Mouse (Mus musculus): ENCODE data around the gene Ace. TPM values are rescaled to one million over a fixed set of nuclear protein-coding genes. Genes with fewer than 3 reads are reported as not detected.

The Ace gene
- polyA plus RNA-seq, 1 experiment from 2014 or later: 3.1 TPM

DNA sequence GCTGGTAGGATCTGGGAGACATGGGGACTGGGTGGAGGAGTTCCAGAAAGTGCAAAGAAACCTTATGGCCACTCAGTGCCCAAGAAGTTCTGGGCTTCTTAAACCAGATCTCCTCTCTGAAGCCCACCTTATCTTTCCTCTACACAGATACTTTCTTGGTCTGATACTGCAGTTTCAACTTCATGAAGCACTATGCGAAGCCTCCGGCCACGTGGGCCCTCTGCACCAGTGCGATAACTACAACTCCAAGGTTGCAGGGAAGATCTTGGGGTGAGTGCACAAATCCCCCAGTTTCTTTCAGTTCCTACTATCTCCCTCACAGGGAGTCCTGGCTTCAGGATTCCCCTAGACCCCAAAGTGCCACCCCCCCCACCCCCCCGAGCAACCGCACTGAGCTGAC lies 32.3 kb downstream of the Ace start:
- Histone ChIP-seq H3K27me3 (ENCODE audit: control insufficient read depth, insufficient read depth, low read length) (no peaks in the 10 kb centered on the region), H3K9me3 (replicated peaks; ENCODE audit: control insufficient read depth, low read length) (no peaks in the 10 kb centered on the region), H3K36me3 (ENCODE audit: control insufficient read depth, insufficient read depth) (no peaks in the 10 kb centered on the region), H3K9ac (ENCODE audit: low read length) (no peak overlapping the region), H3K4me3 (ENCODE audit: low read length) (no peak overlapping the region), H3K27ac (ENCODE audit: low read length) (no peak overlapping the region), H3K4me2 (ENCODE audit: low read depth, low read length) (no peak overlapping the region), H3K4me1 (ENCODE audit: control insufficient read depth, insufficient read depth, low read length) (no peaks in the 10 kb centered on the region)
- no peak for ATAC-seq (replicated peaks; ENCODE audit: extremely low read depth, insufficient read depth, low FRiP score)
- WGBS: 82% methylated on average over 6 of the region's 6 CpGs

DNA sequence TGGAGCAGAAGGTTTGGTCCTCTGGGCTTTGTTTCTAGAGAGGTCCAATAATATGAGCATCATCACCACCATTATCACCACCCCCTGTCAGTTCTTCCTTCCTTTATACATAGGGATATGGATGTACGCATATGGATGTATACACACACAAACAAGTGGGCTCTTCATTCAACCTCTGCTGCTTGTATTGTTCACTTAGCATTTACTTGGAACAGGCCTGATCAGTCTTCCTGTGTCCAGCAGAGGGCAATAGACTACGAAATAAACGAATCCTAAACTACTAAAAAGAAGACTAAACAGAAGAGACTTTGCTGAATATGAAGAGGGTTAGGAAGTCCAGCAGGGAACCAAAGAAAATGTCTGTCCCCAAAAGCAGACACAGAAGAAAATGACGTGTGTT lies 34.0 kb downstream of the Ace start:
- Histone ChIP-seq H3K36me3 (ENCODE audit: control insufficient read depth, insufficient read depth) (no peaks in the 10 kb centered on the region), H3K27ac (ENCODE audit: low read length) (no peak overlapping the region), H3K4me2 (ENCODE audit: low read depth, low read length) (no peak overlapping the region), H3K9ac (ENCODE audit: low read length) (no peak overlapping the region), H3K4me3 (ENCODE audit: low read length) (no peak overlapping the region), H3K4me1 (ENCODE audit: control insufficient read depth, insufficient read depth, low read length) (no peaks in the 10 kb centered on the region), H3K9me3 (replicated peaks; ENCODE audit: control insufficient read depth, low read length) (no peaks in the 10 kb centered on the region), H3K27me3 (ENCODE audit: control insufficient read depth, insufficient read depth, low read length) (no peaks in the 10 kb centered on the region)
- no peak for ATAC-seq (replicated peaks; ENCODE audit: extremely low read depth, insufficient read depth, low FRiP score)
- 38% methylated on average over 4 of the region's 4 CpGs for WGBS

DNA sequence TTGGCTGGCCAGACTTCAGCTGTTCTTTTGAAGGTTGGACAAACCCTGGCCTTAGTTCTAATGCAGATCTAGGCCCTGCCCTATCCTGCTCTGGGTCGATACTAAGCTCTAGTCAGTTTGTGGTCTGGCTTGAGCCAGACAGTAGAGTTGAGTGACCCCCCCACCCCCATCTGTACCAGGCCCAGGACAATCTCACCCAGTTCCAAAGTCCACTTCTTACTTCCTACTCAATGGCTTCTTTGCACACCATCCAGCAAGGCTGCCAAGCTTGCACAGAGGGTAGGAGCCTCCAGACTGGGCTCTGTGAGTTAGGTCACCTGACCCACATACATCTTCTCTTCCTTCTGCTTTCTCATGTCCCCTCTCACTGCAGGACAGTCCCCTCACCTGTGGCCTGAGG lies 36.8 kb downstream of the Ace start:
- H3K36me3 ChIP-seq (ENCODE audit: control insufficient read depth, insufficient read depth): no peaks in the 10 kb centered on the region
- no peak overlapping the region for H3K9ac ChIP-seq (ENCODE audit: low read length)
- H3K4me3 ChIP-seq (ENCODE audit: low read length): no peak overlapping the region
- ATAC-seq (replicated peaks; ENCODE audit: extremely low read depth, insufficient read depth, low FRiP score): no peak
- no peak overlapping the region for H3K4me2 ChIP-seq (ENCODE audit: low read depth, low read length)
- H3K27me3 ChIP-seq (ENCODE audit: control insufficient read depth, insufficient read depth, low read length): peaks cover 10% of the 10 kb centered on the region
- 64% methylated on average over 1 of the region's 1 CpGs for WGBS
- peaks cover 3% of the 10 kb centered on the region for H3K4me1 ChIP-seq (ENCODE audit: control insufficient read depth, insufficient read depth, low read length)
- no peak overlapping the region for H3K27ac ChIP-seq (ENCODE audit: low read length)
- no peaks in the 10 kb centered on the region for H3K9me3 ChIP-seq (replicated peaks; ENCODE audit: control insufficient read depth, low read length)

DNA sequence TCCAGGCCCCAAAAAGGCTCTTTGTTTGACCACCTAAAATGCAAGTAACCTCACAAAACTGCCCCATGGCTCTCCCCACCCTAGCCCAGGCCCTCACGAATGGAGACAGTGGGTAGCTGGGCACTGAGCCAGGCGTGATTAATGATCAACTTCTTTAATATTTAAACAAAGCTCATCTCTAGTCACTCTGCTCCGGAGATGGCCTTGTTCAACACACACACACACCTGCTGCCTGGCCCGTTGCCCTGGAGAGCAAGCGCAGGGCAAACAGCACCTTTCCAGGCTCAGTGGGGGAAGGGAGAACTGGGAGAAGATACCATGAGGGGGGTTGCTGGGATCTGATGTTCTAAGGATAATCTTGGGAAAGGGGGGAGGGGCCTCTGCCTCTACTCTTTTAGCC lies 38.2 kb downstream of the Ace start:
- Histone ChIP-seq H3K9ac (ENCODE audit: low read length) (no peak overlapping the region), H3K9me3 (replicated peaks; ENCODE audit: control insufficient read depth, low read length) (no peaks in the 10 kb centered on the region), H3K27ac (ENCODE audit: low read length) (no peak overlapping the region), H3K4me1 (ENCODE audit: control insufficient read depth, insufficient read depth, low read length) (peaks cover 3% of the 10 kb centered on the region), H3K4me2 (ENCODE audit: low read depth, low read length) (no peak overlapping the region), H3K36me3 (ENCODE audit: control insufficient read depth, insufficient read depth) (no peaks in the 10 kb centered on the region), H3K27me3 (ENCODE audit: control insufficient read depth, insufficient read depth, low read length) (peaks cover 16% of the 10 kb centered on the region), H3K4me3 (ENCODE audit: low read length) (no peak overlapping the region)
- no peak for ATAC-seq (replicated peaks; ENCODE audit: extremely low read depth, insufficient read depth, low FRiP score)
- 48% methylated on average over 5 of the region's 5 CpGs for WGBS

DNA sequence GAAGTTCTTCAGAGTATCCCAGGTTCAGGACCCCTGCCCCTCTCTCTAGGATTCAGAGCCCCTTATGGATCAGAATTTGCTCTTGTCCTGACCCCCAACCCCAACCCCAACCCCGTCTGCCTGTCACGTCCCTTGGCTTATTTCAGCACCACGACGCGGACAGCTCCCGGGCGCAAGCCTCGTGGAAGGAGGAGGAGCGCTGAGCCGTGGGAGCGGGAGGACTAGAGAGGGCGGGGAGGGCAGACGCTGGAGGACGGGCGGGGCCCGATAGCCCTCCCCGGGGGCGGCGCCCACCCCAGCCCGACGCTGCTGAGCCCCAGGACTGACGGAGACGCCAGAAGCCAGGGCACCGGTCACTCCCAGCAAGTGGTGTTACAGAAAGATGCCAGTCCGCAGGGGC lies 40.1 kb downstream of the Ace start, which contains the start of gene Kcnh6:
Gene Kcnh6 (plus strand): TSS at position 304 of the 400 bp plus-strand sequence.
- no peaks in the 10 kb centered on the region for H3K36me3 ChIP-seq (ENCODE audit: control insufficient read depth, insufficient read depth)
- H3K4me2 ChIP-seq (ENCODE audit: low read depth, low read length): peak within 1 kb of the TSS; percentile 70
- no peak within 1 kb of the TSS for H3K9ac ChIP-seq (ENCODE audit: low read length)
- no peak; the same call in 1 of the 2 replicates for ATAC-seq (replicated peaks; ENCODE audit: extremely low read depth, insufficient read depth, low FRiP score)
- no peak within 1 kb of the TSS for H3K27ac ChIP-seq (ENCODE audit: low read length)
- no peaks in the 10 kb centered on the region for H3K9me3 ChIP-seq (replicated peaks; ENCODE audit: control insufficient read depth, low read length)
- peak within 1 kb of the TSS; percentile 35 for H3K4me3 ChIP-seq (ENCODE audit: low read length)
- peaks cover 3% of the 10 kb centered on the region for H3K4me1 ChIP-seq (ENCODE audit: control insufficient read depth, insufficient read depth, low read length)
- WGBS: under 1% methylated on average over 25 of the region's 25 CpGs
- H3K27me3 ChIP-seq (ENCODE audit: control insufficient read depth, insufficient read depth, low read length): peaks cover 20% of the 10 kb centered on the region

DNA sequence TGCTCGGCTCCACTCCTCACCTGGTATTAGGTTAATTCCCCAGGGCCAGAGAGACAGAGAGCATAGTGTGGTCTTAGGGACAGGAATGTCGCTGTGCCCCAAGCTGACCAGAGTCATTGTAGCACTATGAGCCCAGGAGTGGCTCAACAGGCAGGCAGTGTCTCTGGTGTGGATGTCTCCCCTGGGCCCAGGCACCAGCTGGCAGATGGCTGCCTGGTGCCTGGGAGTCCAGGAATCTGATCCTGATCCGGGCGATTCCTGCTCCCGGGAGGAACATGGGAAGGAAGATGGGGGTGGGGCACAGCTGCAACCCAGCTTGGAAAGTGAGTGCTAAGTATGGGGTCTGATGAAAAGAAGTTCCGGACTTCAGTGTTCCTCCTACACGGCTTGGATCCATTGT lies 45.0 kb downstream of the Ace start:
- Histone ChIP-seq H3K27me3 (ENCODE audit: control insufficient read depth, insufficient read depth, low read length) (peaks cover 20% of the 10 kb centered on the region), H3K27ac (ENCODE audit: low read length) (no peak overlapping the region), H3K4me1 (ENCODE audit: control insufficient read depth, insufficient read depth, low read length) (peaks cover 9% of the 10 kb centered on the region), H3K9ac (ENCODE audit: low read length) (no peak overlapping the region), H3K4me3 (ENCODE audit: low read length) (no peak overlapping the region), H3K9me3 (replicated peaks; ENCODE audit: control insufficient read depth, low read length) (no peaks in the 10 kb centered on the region), H3K36me3 (ENCODE audit: control insufficient read depth, insufficient read depth) (no peaks in the 10 kb centered on the region), H3K4me2 (ENCODE audit: low read depth, low read length) (no peak overlapping the region)
- ATAC-seq (replicated peaks; ENCODE audit: extremely low read depth, insufficient read depth, low FRiP score): no peak
- WGBS: 51% methylated on average over 7 of the region's 7 CpGs

DNA sequence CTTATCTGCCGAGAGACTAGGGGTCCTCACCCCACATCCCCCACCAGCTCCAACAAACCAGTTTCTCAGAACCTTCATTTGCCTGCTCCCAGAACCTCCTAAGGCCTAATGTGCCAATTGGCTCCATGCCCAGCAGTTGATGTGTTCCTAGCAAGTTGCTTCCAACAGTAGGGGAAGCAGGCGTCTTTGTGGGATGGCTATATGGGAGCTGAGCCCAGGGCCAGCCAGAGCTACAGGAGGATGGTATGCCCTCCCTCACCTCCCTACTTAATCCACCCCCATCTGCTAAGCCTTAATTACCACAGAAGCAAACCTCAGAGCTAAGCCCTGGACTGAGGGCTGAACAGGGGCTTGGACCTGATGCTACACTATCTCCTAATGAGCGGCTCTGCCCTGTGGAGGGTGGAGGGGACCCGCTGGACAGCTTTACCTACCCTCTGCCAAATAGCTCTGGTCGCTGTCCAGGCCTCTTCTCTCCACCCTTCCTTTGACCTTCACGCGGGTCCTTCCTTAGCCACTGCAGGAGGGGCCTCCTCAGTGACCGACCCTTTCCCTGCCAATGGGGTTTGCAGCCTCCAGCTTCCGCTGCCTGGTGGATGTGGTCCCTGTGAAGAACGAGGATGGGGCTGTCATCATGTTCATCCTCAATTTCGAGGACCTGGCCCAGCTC lies 45.9 kb downstream of the Ace start:
- no peaks in the 10 kb centered on the region for H3K36me3 ChIP-seq (ENCODE audit: control insufficient read depth, insufficient read depth)
- no peak overlapping the region for H3K9ac ChIP-seq (ENCODE audit: low read length)
- peak; percentile 28; the same call in 1 of the 2 replicates for ATAC-seq (replicated peaks; ENCODE audit: extremely low read depth, insufficient read depth, low FRiP score)
- H3K4me1 ChIP-seq (ENCODE audit: control insufficient read depth, insufficient read depth, low read length): peaks cover 6% of the 10 kb centered on the region; the same call in 1 of the 2 replicates
- no peak overlapping the region for H3K4me2 ChIP-seq (ENCODE audit: low read depth, low read length)
- no peaks in the 10 kb centered on the region for H3K9me3 ChIP-seq (replicated peaks; ENCODE audit: control insufficient read depth, low read length)
- 29% methylated on average over 11 of the region's 11 CpGs for WGBS
- H3K4me3 ChIP-seq (ENCODE audit: low read length): no peak overlapping the region
- peaks cover 13% of the 10 kb centered on the region for H3K27me3 ChIP-seq (ENCODE audit: control insufficient read depth, insufficient read depth, low read length)
- no peak overlapping the region for H3K27ac ChIP-seq (ENCODE audit: low read length)

DNA sequence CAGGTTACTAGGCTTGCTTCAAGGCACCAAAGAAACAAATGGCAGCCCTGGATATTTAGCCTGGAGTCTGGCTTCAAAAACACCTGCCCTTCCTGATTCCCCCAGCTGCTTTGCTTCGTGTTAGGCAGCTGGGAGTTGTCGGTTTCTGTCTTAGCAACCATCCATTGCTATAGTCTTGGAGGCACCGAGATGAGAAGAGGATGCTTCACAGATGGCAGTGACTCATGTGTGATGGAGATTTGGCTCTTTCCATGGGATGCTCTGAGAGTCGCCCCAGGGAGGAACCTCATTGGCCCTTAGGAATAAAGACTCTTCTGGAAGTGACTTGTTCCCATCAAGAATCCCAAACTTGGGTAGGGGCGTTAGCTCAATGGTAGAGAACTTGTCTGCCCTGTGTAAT lies 48.7 kb downstream of the Ace start:
- H3K27ac ChIP-seq (ENCODE audit: low read length): no peak overlapping the region
- H3K27me3 ChIP-seq (ENCODE audit: control insufficient read depth, insufficient read depth, low read length): peaks cover 16% of the 10 kb centered on the region
- peaks cover 14% of the 10 kb centered on the region for H3K4me1 ChIP-seq (ENCODE audit: control insufficient read depth, insufficient read depth, low read length)
- 63% methylated on average over 5 of the region's 5 CpGs for WGBS
- H3K4me2 ChIP-seq (ENCODE audit: low read depth, low read length): no peak overlapping the region
- no peak overlapping the region for H3K4me3 ChIP-seq (ENCODE audit: low read length)
- no peak for ATAC-seq (replicated peaks; ENCODE audit: extremely low read depth, insufficient read depth, low FRiP score)
- H3K9ac ChIP-seq (ENCODE audit: low read length): no peak overlapping the region
- no peaks in the 10 kb centered on the region for H3K9me3 ChIP-seq (replicated peaks; ENCODE audit: control insufficient read depth, low read length)
- no peaks in the 10 kb centered on the region for H3K36me3 ChIP-seq (ENCODE audit: control insufficient read depth, insufficient read depth)

DNA sequence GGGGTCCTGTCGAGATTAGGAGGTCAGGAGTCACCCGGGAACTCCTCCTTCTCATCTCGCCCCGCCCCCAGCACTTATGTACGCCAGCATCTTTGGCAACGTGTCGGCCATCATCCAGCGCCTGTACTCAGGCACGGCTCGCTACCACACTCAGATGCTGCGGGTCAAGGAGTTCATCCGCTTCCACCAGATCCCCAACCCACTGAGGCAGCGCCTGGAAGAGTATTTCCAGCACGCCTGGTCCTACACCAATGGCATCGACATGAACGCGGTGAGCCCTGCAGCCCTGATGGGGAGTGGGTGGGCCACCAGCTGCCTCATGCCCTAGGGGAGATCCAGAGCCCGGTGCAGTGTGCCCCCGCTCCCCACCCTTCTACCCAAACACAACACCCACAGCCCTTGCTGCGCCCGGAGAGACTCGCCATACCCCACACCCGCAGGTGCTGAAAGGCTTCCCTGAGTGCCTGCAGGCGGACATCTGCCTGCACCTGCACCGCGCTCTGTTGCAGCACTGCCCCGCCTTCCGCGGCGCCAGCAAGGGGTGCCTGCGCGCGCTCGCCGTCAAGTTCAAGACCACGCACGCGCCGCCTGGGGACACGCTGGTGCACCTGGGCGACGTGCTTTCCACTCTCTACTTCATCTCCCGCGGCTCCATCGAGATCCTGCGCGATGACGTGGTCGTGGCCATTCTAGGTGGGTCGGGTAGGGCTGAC lies 52.5 kb downstream of the Ace start:
- Histone ChIP-seq H3K27me3 (ENCODE audit: control insufficient read depth, insufficient read depth, low read length) (peaks cover 15% of the 10 kb centered on the region), H3K36me3 (ENCODE audit: control insufficient read depth, insufficient read depth) (no peaks in the 10 kb centered on the region), H3K4me2 (ENCODE audit: low read depth, low read length) (peak overlapping the region; percentile 66), H3K9ac (ENCODE audit: low read length) (peak overlapping the region; percentile 42), H3K9me3 (replicated peaks; ENCODE audit: control insufficient read depth, low read length) (no peaks in the 10 kb centered on the region), H3K4me1 (ENCODE audit: control insufficient read depth, insufficient read depth, low read length) (peaks cover 8% of the 10 kb centered on the region), H3K4me3 (ENCODE audit: low read length) (peak overlapping the region; percentile 35), H3K27ac (ENCODE audit: low read length) (no peak overlapping the region)
- WGBS: 1% methylated on average over 50 of the region's 50 CpGs
- peak; percentile 62 for ATAC-seq (replicated peaks; ENCODE audit: extremely low read depth, insufficient read depth, low FRiP score)

Data from heart, embryonic 16.5 days (tissue).